Mouse (Mus musculus) ES-Bruce4 (cell line): ENCODE measurements around the gene Pomt1.

Experiments used
- CTCF ChIP-seq: IDR thresholded peaks from one replicate; pipeline ENCODE4 v1.8.1; 2011; ENCODE audit warnings: low read depth, low read length
- POLR2A ChIP-seq: IDR thresholded peaks from one replicate; pipeline ENCODE4 v1.8.1; 2011; ENCODE audit warnings: low read length; ENCODE audit not compliant: insufficient read depth

GRCm38 (mm10) chr2:32289578-32289977, 53.2 kb downstream of the Pomt1 start:
- peak; percentile 2 for TF ChIP-seq CTCF
- no peak for TF ChIP-seq POLR2A
